Mouse (Mus musculus) embryo, embryonic 10 days (tissue): Measurements from ENCODE around the gene Adrb1.

ENCODE experiments used
- DNase-seq: peaks from one replicate; pipeline ENCODE4 v3.0.0-alpha.2; 2015; ENCODE audit warnings: low spot score

The Adrb1 gene

DNA sequence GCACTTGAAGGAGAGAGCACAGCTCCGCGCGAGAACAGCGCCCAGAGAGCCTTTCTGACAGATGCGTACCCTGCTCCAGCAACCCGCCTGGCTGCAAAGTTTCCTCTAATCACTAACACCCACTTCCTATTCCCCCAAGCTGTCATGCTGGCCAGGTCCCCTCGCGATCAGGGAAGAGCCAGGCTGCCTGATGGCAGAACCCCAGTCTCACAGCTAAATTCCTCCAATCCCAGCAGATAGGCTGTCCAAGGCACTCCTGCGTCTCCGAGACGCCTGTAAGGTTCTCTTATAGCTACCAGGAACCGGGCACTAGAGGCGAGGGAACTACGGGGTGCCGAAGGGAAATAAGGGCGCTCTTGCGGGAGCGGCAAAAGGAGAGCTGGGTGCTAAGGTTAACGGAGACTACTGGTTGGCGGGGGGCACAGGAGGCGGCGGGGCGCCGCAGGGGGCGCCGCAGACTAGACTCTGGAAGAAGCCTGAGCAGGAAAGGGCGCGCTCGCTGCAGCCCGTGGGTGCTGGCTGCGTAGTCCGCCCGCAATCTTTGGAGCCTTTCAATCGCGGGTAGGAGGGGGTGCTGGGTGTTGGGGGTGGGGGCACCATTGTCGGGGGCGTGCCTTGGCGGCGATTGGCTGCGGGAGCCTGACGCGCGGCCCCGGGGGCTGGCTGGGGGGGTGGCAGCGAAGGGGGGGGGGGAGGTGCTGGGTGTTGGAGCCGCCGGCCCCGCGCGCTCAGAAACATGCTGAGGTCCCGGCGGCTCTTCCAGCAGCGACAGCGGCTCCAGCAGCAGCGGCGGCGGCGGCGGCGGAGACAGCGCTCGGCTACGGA lies at the start of gene Adrb1:
Adrb1 (plus strand) TSS at position 813 of the 825 bp plus-strand sequence.
- DNase-seq = peak; percentile 43

DNA sequence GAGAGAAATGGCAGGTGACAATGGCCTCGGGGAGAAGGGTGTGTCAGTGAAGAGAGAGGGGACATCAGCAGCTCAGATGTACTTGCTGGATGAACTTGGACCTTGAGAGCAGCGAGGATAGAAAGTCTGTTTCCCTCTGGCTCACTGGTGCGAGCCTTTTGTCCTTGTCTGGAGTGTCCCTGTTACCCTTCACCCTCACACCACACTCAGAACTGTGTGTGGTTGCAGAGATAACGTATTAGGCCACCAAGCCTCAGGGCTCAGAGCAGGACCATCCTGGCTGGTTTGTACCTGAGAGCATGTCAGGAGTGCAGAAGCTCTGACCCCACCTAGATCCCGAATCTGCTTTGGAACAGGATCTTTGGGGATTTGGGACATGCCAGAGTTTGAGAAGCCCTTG lies 46.3 kb upstream of the Adrb1 start:
- no peak for DNase-seq

DNA sequence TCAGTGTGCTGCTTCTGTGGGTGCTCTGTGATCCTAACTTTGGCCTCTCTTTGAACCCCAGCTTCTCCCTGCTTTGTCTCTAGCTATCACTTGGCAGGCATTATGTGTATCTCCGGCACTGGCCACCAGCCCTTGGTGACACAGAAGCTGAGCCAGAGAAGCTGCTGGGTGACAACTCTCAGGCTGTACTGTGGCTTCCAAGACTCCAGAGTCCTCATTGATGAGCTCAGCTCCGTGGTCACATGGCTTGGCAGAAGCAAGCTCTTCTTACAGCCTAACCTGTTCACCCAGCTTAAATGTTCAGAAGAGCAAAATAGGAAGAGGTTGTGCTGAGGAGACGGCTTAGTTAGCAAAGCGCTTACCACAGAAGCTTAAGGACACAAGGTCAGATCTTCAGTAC lies 45.5 kb upstream of the Adrb1 start:
- no peak for DNase-seq

DNA sequence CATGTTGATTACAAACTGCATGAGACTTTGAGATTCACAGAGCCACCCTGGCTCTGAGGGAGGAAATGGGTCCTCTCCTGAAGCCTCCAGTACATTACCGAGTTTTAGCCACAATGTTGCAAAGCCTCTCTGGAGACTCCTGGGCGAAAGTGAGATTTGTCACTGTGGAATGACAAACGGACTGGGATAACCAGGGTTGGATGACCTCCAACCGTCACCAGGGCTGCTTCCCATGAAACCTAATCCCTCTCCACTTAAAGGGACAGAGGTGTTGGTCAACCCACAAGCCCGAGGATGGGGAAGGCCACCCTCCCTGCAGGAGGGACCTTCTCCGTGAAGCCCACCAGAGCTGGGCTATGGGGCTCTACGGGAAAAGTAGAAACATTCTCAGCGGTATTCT lies 44.4 kb upstream of the Adrb1 start:
- no peak for DNase-seq

DNA sequence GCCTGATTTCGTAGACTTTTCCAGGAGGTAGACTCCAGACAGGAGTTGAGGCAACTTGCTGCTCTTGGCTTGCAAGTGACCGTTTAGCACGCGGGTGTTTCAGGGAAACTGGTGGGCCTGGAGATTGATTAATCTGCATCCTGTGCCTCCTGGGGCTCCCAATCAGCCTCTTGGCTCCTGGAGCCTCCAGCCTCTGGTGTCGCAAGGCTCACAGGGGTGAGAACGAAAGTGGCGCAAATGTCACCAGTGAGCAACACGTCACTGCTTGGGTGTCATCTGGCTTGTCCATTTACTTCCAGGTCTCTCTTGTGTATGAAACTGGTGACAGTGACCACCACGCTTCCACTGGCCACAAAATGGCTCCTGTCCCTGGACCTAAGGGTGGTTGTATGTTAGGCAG lies 43.5 kb upstream of the Adrb1 start:
- no peak for DNase-seq

DNA sequence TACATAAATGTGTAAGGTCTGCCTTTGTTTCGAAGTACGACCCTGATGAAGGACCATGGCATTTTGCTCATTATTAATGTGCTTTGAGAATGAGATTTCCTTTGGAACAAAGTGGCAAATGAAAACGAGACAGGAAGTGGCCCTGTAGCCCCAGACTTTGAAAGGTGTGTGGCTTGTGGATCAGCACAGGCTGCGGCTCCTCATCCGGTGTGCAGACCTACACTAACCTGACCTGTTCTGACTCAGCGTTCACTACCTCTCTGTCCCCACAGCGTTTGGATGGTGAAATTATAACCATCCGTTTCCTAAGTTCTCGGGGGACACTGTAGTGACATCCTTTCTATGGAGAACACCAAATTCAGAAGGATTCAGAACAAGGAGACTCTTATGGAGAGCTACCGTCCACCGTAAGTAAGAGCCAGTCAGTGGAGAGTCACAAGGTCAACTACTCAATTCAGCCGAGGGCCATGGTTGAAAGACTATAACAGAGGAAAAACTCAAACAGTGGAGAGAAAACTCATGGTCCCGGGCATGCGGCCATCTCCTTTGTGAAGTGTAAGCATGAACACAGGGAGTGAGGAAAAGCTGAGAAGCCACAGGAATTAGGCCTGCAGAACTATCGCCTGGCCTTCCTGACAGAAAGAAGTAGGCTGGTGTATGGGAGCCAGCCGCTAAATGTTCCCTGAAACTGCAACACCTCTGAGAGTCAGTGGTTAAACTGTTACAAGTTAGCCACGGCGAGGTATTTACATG lies 42.6 kb upstream of the Adrb1 start:
- no peak for DNase-seq

DNA sequence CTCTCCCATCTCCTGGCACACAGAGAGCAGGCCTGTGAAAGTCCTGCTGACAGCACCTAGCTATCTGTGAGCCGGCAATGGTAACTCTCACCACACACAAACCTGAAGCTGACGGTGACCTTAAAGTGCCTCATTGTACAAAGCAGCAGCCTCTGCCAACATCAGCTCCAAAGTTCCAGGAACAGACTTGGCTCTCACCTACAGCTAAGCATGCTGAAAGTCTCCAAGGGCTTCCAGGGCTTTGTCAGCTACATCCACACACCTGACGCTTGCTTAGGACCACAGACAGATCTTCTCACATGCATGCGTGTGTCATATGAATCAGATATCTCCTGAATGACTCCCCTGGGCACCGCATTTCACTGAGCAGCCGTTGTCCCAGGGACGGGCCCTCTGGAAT lies 42.0 kb upstream of the Adrb1 start:
- DNase-seq = no peak

DNA sequence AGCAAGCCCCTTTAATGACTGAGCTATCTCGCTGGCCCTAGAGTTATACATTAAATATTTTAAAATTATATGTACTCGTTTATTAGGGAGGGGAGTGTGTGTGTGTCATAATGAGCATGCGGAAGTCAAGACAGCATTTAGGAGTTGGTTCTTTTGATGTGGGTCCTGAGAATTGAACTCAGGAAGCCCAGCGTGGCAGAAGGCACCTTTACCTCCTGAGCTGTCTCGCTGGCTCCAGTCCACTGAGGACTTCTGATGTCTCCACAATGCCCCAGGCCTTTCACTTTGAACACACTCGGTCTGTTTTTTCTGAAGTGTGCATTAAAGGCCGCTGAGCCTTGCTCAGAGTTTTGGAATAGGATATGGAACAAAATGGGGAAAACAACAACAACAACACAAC lies 39.7 kb upstream of the Adrb1 start:
- DNase-seq = no peak

DNA sequence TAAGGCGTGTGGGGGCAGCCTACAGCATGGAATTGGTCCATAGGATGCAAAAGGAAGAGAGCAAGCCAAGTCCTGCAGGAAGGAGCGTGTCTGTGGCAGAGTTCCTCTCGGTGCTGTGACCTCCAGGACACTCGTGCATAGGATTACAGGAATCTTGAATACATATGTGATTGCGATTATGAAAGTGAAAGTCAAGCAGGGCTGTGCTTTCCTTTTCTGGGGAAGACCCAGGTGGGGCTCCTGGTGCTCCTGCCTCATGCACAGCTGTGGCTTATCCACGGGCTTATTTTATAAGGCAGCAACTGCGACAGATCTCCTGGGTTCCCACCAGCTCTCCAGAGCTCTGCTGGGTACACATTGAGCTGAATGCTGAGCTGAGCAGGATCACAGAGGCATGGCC lies 39.2 kb upstream of the Adrb1 start:
- no peak for DNase-seq

DNA sequence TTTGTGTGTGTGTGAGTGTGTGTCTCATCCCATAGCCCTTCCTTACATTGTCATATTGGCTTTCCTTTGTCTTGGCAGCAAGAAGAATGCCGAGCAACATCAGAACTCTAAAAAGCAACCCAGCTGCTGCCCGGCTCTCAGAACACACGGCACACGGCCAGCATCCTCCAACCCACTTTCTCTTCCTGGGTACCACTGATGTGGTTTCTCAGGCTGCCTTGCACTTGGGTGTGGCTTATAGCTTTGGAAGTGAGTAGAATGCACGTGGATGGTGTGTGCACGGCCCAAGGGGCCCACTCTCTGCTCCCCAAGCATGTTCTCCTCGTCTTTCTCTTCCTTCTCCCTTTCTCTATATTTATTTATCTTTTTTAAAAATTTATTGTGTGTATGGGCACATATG lies 36.5 kb upstream of the Adrb1 start:
- no peak for DNase-seq

DNA sequence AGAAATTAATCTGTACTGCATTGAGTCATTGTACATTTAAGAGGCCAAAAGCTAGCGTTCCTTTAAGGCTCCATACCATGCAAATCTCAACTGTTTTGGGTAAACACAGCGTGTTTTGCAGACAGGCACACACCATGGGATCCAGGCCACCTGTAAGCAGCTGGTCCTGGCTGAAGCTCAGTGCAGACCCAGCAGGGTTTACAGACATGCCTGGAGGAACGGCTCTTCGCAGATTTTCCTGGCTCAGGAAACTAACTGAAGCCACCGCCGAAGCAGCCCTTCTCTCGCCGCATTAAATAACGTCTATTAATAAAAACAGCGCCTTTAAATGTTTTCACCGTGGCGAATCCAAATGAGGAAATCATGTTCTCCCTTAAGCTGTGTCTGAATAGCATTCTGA lies 35.8 kb upstream of the Adrb1 start:
- no peak for DNase-seq

DNA sequence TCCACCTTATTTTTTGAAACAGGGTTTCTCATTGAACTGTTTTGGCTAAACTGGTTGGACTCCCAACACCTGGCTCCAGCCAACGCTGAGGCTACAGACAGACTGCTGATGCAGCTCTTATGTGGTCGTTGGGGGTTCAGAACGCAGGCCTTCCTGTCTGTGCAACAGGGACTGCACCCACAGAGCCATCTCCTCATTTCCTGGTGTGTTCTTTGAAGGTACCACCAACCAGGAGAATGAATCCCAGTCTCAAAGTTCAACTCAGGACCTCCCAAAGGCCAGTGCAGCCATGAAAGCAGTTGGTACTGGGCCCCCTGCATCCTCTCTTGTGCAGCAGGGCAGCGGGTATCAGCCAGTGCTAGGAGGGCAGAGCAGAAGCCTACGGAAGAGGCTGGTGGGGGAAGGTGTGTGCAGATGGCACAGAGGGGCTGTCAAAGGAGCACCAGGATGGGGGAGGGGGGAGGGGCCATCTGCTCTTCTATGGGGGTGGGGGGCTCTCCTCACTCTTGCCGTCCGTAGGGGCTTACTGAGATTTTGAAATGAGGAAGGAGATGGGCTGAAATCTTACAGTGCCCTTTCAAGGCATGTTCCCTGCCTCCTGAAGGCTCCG lies 34.9 kb upstream of the Adrb1 start:
- DNase-seq = no peak

DNA sequence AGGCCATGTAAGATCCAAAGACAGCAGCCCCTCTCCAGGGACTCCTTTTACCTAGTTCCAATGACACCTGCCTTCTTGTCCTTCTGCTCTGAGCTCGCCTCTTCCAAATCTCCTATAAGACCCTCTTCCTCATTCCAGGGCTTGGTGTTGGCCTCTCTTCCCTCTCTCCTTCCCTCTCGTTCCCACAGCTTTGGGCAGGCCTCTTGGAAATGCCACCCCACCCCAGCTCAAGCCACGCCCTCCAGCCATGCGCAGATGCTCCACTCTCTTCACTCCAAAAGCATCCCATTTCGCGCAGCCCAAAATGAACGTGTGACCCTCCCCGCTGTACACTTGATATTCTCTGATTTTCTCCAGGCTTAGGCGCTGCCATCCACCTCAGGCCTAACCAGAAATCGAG lies 34.3 kb upstream of the Adrb1 start:
- no peak for DNase-seq

DNA sequence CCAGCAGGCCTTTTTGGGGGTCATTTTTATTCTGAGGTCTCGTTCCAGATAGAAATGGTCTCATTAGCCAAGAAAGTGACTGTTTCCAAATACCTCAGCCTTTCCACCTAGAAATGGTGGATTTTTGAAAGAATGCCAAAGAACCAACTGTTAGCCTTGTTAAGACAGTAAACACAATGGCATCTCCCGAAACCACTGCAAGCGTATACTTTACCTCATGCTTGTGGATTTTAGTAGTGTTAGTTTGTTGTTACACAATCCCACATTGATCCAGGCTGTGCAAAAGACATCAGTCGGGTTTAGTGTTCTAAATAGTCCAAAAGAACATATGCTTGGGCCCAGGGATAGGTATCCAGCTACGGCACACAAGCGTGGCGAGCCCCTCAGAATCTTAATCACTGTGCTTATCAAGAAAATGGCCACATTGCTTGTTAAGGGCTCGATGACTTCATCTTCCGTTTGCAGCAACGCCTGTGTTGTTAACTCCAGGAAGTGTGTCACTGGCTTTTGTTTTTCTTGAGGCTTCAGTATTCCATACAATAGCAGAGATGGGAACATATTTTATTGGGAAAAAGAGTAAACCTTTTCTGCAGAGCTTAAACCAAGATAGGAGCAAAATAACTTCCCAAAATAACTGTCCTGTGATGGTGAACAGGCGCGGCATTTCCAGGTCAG lies 33.2 kb upstream of the Adrb1 start:
- DNase-seq = no peak

DNA sequence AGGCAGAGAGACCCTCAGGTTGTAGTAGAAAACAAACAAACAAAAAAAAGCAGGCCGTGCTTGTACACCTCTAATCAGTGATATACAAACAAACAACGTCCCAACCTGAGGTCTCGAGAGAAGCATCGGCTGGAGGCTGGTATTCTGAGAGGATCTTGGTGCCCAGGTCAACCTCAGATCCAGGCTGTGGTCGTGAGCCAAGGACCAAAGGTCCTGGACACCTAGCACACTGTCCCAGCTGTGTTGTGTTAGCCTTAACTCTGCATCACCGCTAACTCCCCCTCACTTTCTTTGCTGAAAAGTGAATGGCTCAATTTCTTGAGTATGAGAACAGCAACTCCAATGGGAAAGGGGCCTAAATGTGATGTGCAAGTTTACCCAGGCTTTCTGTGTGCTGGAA lies 32.5 kb upstream of the Adrb1 start:
- DNase-seq = no peak

DNA sequence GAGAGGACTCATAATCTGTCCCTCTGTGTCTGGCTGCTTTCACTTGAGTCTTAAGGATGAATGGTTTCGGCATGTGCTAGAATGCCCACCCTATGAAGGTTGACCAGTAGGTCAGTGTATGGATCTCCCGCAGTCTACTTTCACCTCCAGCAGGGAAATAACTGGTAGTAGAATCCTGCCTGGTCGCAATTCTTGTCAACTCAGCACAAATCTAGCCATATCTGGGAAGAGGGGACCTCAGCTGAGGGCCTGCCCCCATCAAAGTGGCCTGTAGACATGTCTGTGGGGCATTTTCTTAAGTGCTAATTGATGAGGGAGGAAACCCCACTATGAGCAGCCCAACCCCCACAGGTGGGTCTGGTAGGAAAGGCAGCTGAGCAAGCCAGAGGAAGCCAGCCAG lies 30.9 kb upstream of the Adrb1 start:
- no peak for DNase-seq

DNA sequence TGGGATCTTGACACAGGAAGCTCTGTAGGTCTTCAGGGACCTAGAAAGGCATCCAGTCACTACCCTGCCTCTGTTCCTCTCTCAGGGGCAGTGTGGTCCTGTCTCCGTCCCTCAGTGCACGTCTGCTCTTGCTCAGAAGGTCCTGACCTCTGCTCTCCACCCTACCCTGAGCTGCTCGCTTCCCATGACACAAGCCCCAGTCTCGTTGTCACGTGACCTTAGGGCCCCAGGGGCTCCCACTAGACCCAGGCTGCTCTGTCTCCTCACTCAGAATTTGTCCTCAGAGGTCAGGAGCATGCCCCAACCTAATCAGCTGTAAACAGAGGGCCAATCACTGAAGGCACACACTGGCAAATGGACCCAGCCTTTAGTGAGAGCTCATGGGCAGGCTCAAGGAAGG lies 29.5 kb upstream of the Adrb1 start:
- DNase-seq = peak; percentile 56

DNA sequence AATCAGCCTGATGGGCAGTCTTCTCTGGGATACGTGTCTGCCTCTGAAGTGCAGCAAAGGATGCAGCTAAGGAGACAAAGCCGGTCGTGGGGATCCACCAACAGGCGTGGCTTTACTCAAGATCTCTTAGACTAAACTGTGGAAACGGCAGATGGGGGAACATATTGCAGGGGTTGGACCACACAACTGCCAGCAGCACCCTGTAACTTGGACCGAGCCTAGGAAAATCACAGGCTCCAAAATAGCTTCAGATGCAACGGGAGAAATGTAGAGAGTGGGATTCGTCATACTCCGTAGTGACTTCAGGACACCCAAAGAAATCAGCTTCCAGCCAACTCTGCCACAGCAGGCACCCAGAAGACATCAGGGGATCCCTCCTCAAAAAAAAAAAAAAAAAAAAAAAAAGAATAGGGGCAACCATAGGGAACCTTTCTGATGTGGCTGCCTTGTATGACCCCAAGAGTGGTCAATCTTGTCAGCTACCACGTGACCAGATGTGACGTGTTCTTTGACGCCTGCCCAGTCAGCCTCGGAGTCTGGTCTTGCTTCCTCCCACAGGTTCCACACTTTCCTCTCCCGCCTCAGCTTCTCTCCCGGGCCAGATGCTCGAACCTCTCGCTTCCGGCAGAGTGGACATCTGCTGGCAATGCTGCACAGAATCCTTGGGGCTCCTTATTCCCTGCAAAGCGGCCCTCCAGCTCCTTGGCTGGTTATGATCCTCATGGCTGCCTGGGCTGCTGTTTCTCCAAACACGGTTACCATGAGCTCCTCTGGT lies 24.4 kb upstream of the Adrb1 start:
- DNase-seq = no peak

DNA sequence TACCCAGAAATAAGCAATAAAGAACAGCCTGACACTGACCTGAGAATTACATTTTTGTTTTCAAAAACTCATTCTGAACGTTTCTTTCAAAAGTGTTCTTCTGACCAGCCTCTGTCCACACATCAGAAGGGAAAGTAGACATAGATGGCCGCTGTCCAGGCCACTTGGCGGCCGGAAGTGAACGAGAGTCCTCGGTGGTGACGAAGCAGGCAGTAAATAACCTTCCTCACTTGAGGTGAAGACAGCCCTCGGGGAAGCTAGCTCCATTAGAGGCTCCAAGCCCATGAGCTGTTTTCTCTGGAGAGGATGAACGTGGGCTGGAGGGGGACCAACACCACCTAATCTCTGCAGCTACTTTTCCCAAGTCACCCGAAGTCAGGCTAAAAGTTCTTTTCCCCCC lies 21.2 kb upstream of the Adrb1 start:
- DNase-seq = no peak

DNA sequence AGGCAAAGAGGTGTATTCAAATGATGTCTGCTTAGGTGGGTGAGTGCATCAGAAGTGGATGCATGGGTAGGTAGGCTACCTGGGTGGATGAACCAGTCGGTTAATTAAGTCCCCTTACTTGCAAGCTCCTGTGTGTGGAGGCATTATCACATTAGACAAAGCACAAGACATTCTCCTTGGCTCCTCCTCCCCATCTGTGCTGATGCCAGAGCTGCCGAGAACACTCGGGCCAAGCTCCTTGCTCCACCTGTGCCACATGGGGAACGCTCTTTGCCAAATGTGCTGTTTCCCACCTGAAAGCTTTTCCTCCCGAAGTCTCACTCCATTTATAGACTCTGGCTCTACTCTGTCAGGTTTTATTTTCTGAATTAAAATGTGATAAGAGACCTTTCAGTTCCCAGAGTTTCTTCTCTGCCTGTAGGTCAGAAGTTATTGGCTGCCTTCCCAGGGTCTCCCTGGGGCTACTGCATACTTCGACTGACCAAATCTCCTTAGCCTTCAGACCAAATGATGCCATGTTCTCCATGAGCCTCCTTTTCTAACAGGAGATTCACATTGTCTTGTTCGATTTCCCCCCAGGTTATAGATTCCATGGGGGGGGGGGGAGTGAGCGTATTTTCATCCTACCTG lies 20.5 kb upstream of the Adrb1 start:
- DNase-seq = no peak

DNA sequence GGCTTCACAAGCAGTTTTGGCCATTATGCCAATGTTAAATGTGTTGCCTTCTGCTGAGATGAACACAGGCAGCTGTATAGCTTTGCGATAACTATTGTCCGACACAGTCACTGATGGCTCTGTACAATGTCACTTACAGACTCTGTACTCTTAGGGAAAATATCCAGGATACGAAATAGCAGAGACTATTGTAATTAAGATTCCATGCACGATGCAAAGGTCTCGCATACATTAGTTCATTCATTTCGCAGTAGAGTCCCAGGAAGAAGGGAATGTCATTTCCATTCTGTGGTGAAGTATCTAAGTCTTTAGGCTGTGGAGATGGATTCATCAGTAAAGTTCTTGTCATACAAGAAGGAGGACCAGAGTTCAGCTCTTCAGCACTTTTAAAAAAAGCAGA lies 20.0 kb upstream of the Adrb1 start:
- DNase-seq = no peak
